Mouse (Mus musculus) heart, postnatal 25 days (tissue): ENCODE measurements around the gene Dlg2. TPM values are rescaled to one million over a fixed set of nuclear protein-coding genes. Genes with fewer than 3 reads are reported as not detected.
"Not testable (repeated sequence)": the region's sequence is repeated elsewhere in the genome, so short reads cannot be mapped to it uniquely, and the experiment has no call there.

Experiments used
- DNase-seq: peaks from one replicate; pipeline ENCODE4 v3.0.0; 2022; ENCODE audit warnings: low spot score
- intact Hi-C: fragments of 180-260 bp; cut with DNase I; formaldehyde crosslinking; loops from one replicate; pipeline ENCODE4 v1.15.1; 2025
- total RNA-seq, 2 experiments: library from RNA; stranded (reverse); gene quantifications; 2 replicates each; pipeline ENCODE4 v1.2.3; 2021

Gene Dlg2
- total RNA-seq, 2 experiments from 2014 or later, result 1.0 to 1.9 TPM

- DNase-seq, result no peak
- intact Hi-C loops, result no loop called here
Measured at GRCm38 (mm10) chr7:90748636-90749035, 272.2 kb downstream of the Dlg2 start.

- no peak for DNase-seq
- intact Hi-C loops, result no loop called here
Measured at GRCm38 (mm10) chr7:90787945-90788344, 311.5 kb downstream of the Dlg2 start.

- no peak for DNase-seq
- intact Hi-C loops, result no loop called here
Measured at GRCm38 (mm10) chr7:90791522-90791921, 315.1 kb downstream of the Dlg2 start.

DNA sequence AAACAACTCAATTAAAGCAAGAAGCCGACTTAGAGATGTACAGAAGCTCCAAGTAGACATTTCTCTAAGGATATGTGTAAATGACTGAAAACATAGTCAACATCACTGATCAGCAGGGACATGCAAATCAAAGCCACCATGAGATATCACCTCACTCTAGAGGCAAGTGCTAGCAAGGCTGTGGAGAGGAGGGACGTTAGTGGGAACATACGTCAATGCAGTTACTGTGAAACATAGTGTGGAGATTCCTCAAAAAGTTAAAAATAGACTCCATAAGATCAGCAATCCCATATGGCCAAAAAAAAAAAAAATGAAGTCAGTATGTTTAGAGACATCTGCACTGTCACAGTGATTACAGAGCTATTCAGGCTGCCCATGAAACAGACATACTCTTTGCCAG, 349.2 kb downstream of the Dlg2 start:
- intact Hi-C loops, result no loop called here
- no peak for DNase-seq

DNA sequence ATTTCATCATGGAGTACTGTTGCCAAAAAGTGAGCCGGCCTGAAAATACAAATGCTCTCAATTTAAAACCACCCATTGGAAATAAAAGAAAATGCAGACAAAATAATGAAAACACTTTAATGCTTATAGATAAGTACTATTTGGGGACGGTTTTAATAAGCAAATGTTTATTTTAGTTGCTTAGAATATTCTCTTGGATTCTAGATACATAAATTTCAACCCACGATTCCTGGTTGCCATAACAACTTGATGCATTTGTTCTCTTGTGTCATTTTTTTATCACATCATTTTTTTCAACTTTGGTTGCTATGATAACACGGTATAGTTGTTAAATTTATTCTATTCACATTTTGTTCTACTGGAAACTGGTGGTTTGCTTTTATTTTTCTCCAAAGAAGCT, 364.8 kb downstream of the Dlg2 start:
- no peak for DNase-seq
- intact Hi-C loops, result no loop called here

GRCm38 (mm10) chr7:90843345-90844293, 367.1 kb downstream of the Dlg2 start:
- intact Hi-C loops, result no loop called here
- no peak for DNase-seq

DNA sequence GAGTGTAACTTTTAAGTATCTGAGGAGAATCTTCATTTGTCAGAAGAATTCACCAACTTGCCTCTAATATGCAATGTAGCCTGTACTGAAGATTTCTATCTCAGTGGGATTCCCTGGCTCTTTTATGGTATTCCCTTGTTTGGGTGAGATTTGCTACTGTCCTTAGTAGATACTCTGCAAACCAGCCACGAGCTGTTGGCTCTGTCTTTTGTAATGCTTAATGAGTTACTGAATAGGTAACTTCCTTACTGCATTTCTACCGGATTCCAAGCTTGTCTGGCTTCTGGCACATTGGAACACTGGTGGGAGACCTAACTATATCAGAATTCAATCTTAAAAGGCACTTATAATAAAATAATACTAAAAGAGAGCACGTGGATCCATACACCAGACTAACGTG, 400.3 kb downstream of the Dlg2 start:
- DNase-seq, result not testable (repeated sequence)

DNA sequence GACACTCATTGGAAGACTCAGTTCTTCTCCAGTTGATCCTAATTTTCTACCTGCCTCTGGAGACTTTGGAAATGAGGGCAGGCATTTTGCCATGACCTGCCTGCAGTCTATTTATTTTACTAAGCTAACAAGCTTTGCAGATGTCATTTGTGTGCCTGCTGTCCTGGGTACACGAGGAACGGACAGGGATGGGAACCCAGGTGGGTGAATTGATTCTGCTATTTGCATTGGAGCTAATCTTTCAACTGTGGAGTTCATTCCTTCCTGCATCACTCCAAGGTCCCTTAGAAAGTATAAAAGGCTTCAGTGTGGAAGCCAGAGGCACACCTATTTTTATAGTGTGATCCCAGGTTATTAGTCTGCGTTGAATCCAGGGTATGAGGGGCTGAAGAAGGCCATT, 406.3 kb downstream of the Dlg2 start:
- intact Hi-C loops, result no loop called here
- no peak for DNase-seq

More for the DNA sequence above, 400.3 kb downstream of the Dlg2 start:
- intact Hi-C loops, result not testable (repeated sequence)

GRCm38 (mm10) chr7:90886396-90887006, 410.0 kb downstream of the Dlg2 start:
- intact Hi-C loops, result no loop called here
- no peak for DNase-seq

GRCm38 (mm10) chr7:90887007-90887720, 410.7 kb downstream of the Dlg2 start:
- intact Hi-C loops, result no loop called here
- DNase-seq, result no peak

DNA sequence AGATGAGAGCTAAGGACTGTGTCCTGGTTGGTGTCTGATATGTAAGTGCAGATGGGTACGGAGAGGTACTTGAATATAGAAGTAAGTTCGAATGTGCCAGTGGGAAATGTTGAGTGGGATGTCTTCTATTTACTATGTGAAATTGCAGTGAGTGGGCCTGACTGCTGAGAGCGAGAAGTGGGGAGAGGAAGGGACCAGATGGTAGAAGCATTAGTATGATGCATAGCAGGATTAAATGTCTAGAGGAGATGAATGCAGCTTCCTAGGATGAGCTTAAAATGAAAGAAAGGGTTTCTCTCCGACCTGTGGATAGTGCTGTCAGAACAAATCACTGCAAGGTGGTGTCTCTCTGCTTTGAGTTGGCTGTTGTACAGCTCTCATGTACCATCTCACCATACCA, 451.0 kb downstream of the Dlg2 start:
- intact Hi-C loops, result no loop called here
- DNase-seq, result no peak

GRCm38 (mm10) chr7:90940726-90941125, 464.3 kb downstream of the Dlg2 start:
- no peak for DNase-seq
- intact Hi-C loops, result no loop called here

GRCm38 (mm10) chr7:90947073-90947472, 470.6 kb downstream of the Dlg2 start:
- intact Hi-C loops, result no loop called here
- no peak for DNase-seq

GRCm38 (mm10) chr7:90949212-90949611, 472.7 kb downstream of the Dlg2 start:
- intact Hi-C loops, result no loop called here
- DNase-seq, result no peak

GRCm38 (mm10) chr7:90977241-90977640, 500.8 kb downstream of the Dlg2 start:
- DNase-seq, result no peak
- intact Hi-C loops, result no loop called here

DNA sequence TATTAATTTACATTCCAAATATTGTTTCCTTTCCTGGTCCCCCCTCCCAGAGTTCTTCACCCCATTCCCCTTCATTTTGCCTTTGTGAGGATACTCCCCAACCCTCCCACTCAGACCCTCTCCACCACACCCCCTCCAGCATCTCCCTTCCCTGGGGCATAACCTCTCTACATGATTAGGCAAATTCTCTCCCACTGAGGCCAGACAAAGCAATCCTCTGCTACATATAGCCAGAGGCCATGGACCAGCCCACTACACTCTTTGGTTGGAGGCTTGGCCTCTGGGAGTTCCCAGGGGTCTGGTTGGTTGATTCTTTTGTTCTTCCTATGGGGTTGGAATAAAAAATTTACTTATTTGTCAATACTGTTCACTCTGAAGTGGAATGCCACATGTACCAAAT, 505.6 kb downstream of the Dlg2 start:
- intact Hi-C loops, result no loop called here
- DNase-seq, result no peak

DNA sequence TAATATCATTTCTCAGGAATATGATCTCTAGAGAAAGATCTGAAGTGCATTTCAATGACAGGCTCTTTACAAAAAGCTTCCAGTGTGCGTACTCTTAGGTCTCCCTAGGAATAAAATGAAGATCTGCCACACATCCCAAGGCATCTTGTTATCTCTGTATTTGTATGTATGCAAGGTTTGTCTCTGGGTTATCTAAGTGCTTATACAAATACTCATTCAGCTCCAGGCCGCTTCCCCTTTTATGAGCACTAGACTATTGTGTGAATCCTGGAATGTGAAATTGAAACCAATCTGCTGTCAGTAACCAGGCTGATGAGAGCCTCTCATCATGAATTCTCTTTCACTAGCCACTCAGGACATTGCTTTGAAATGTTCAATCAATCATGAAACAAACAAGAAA, 534.2 kb downstream of the Dlg2 start:
- no peak for DNase-seq
- intact Hi-C loops, result no loop called here

GRCm38 (mm10) chr7:91044998-91045741, 568.7 kb downstream of the Dlg2 start:
- no peak for DNase-seq
- intact Hi-C loops, result no loop called here

DNA sequence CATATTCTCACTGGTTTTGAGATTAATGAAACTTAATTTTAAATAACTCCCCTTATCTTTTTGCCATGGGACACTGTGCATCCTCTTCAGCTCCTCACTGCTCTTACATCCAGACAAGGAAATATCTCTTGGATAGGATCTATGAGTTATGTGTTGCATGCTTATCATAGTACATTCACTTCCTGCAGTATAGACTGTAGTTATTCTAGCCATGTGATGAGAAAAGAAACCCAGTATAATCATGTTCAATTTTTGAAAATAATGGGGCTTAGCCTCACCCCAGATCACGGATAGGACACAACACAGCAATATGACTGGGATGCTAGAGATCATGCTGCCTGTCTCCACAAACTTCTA, 569.2 kb downstream of the Dlg2 start:
- intact Hi-C loops, result no loop called here

More for the DNA sequence above, 569.2 kb downstream of the Dlg2 start:
- no peak for DNase-seq
